Mouse (Mus musculus) mouse trophoblast stem cell (cell line): ENCODE measurements around the gene Pdzd8.

Experiments
- in situ Hi-C, 2 experiments: fragments of 300-500 bp; cut with MseI, MboI; formaldehyde crosslinking; loops; 2 replicates in 1 of 2; 3 replicates in 1 of 2; pipeline ENCODE4 v1.15.1; 2025

Gene Pdzd8

GRCm38 (mm10) chr19:59345658-59346283, at the start of gene Pdzd8:
TSS of gene Pdzd8 (minus strand) at chr19:59345780.
- in situ Hi-C loops = no loop called here

- in situ Hi-C loops = no loop called here
Observed at GRCm38 (mm10) chr19:59393777-59394441, 48.3 kb upstream of the Pdzd8 start.

GRCm38 (mm10) chr19:59388847-59389606, 43.4 kb upstream of the Pdzd8 start:
- in situ Hi-C loops = no loop called here

GRCm38 (mm10) chr19:59388399-59388798, 42.8 kb upstream of the Pdzd8 start:
- in situ Hi-C loops = no loop called here

GRCm38 (mm10) chr19:59387178-59387577, 41.6 kb upstream of the Pdzd8 start:
- in situ Hi-C loops = no loop called here

- in situ Hi-C loops = no loop called here
Observed at GRCm38 (mm10) chr19:59384582-59385495, 39.3 kb upstream of the Pdzd8 start.

- in situ Hi-C loops = no loop called here
Observed at GRCm38 (mm10) chr19:59382416-59382917, 36.9 kb upstream of the Pdzd8 start.

GRCm38 (mm10) chr19:59379995-59380394, 34.4 kb upstream of the Pdzd8 start:
- in situ Hi-C loops = no loop called here

GRCm38 (mm10) chr19:59376481-59376880, 30.9 kb upstream of the Pdzd8 start:
- in situ Hi-C loops = no loop called here

- in situ Hi-C loops = no loop called here
Observed at GRCm38 (mm10) chr19:59374940-59375339, 29.4 kb upstream of the Pdzd8 start.

- in situ Hi-C loops = no loop called here
Observed at GRCm38 (mm10) chr19:59372928-59373327, 27.3 kb upstream of the Pdzd8 start.

GRCm38 (mm10) chr19:59371016-59371415, 25.4 kb upstream of the Pdzd8 start:
- in situ Hi-C loops = no loop called here

GRCm38 (mm10) chr19:59367892-59368291, 22.3 kb upstream of the Pdzd8 start:
- in situ Hi-C loops = no loop called here

- in situ Hi-C loops = no loop called here
Observed at GRCm38 (mm10) chr19:59366724-59367123, 21.1 kb upstream of the Pdzd8 start.

GRCm38 (mm10) chr19:59363666-59364065, 18.1 kb upstream of the Pdzd8 start:
- in situ Hi-C loops = no loop called here

- in situ Hi-C loops = no loop called here
Observed at GRCm38 (mm10) chr19:59362646-59363045, 17.1 kb upstream of the Pdzd8 start.

- in situ Hi-C loops = no loop called here
Observed at GRCm38 (mm10) chr19:59360486-59360896, 14.9 kb upstream of the Pdzd8 start.

GRCm38 (mm10) chr19:59359202-59359601, 13.6 kb upstream of the Pdzd8 start:
- in situ Hi-C loops = no loop called here

- in situ Hi-C loops = no loop called here
Observed at GRCm38 (mm10) chr19:59357878-59358277, 12.3 kb upstream of the Pdzd8 start.

GRCm38 (mm10) chr19:59356843-59357595, 11.4 kb upstream of the Pdzd8 start:
- in situ Hi-C loops = no loop called here

- in situ Hi-C loops = no loop called here
Observed at GRCm38 (mm10) chr19:59356388-59356787, 10.8 kb upstream of the Pdzd8 start.
